Mouse (Mus musculus): ENCODE measurements at regions not wholly inside any gene's neighbourhood (a gene's known extent, or its start where the extent isn't known, plus 50 kb on each side); places are given as distances from the start of the nearest gene placed in this dataset.

GRCm38 (mm10) chr3:133623201-133623744, 78.3 kb upstream of the Tet2 start:
- no peaks in the 10 kb centered on the region for H3K9me3 ChIP-seq (ENCODE audit: control insufficient read depth, insufficient read depth, low read depth, low read length)
- TF ChIP-seq ZNF384 (IDR thresholded peaks at IDR 0.05; ENCODE audit: low read depth, low read length) (no peak), ZC3H11A (IDR thresholded peaks at IDR 0.05; ENCODE audit: borderline replicate concordance, low read depth, low read length) (no peak), CHD2 (IDR thresholded peaks at IDR 0.05; ENCODE audit: low read depth, low read length) (no peak), MAFK (IDR thresholded peaks at IDR 0.05; ENCODE audit: insufficient read depth, low read depth, low read length) (no peak), HCFC1 (IDR thresholded peaks at IDR 0.05; ENCODE audit: borderline replicate concordance, insufficient read depth, low read length) (no peak)
- no peak overlapping the region for H3K27ac ChIP-seq (ENCODE audit: insufficient read depth, low read depth, low read length, poor library complexity, severe bottlenecking)
- H3K4me3 ChIP-seq (ENCODE audit: insufficient read depth in 1 of 2, low read depth in 1 of 2, low read length in 2 of 2, poor library complexity in 1 of 2, severe bottlenecking in 1 of 2) = no peak overlapping the region
- no peak for DNase-seq (ENCODE audit: low read depth, low spot score)
- in situ Hi-C loops (cut with MboI; ENCODE audit: low sequenced_read_pairs in 2 of 2, unreplicated experiment in 2 of 2) = no loop called here
- H3K9ac ChIP-seq (ENCODE audit: insufficient read depth, low read depth, low read length, poor library complexity, severe bottlenecking) = no peak overlapping the region
- no peaks in the 10 kb centered on the region for H3K36me3 ChIP-seq (ENCODE audit: control insufficient read depth, insufficient read depth, low read length, poor library complexity, severe bottlenecking)
- no peaks in the 10 kb centered on the region for H3K4me1 ChIP-seq (ENCODE audit: control insufficient read depth in 2 of 2, insufficient read depth in 2 of 2, low read length in 2 of 2, poor library complexity in 1 of 2)

GRCm38 (mm10) chr3:133624079-133624875, 79.3 kb upstream of the Tet2 start:
- Histone ChIP-seq H3K27ac (ENCODE audit: insufficient read depth, low read depth, low read length, poor library complexity, severe bottlenecking) (no peak overlapping the region), H3K9ac (ENCODE audit: insufficient read depth, low read depth, low read length, poor library complexity, severe bottlenecking) (no peak overlapping the region), H3K9me3 (ENCODE audit: control insufficient read depth, insufficient read depth, low read depth, low read length) (no peaks in the 10 kb centered on the region), H3K4me3 (ENCODE audit: insufficient read depth in 1 of 2, low read depth in 1 of 2, low read length in 2 of 2, poor library complexity in 1 of 2, severe bottlenecking in 1 of 2) (no peak overlapping the region), H3K36me3 (ENCODE audit: control insufficient read depth, insufficient read depth, low read length, poor library complexity, severe bottlenecking) (no peaks in the 10 kb centered on the region), H3K4me1 (ENCODE audit: control insufficient read depth in 2 of 2, insufficient read depth in 2 of 2, low read length in 2 of 2, poor library complexity in 1 of 2) (no peaks in the 10 kb centered on the region)
- DNase-seq (ENCODE audit: low read depth, low spot score) = no peak
- in situ Hi-C loops (cut with MboI; ENCODE audit: low sequenced_read_pairs in 2 of 2, unreplicated experiment in 2 of 2) = no loop called here
- TF ChIP-seq CHD2 (IDR thresholded peaks at IDR 0.05; ENCODE audit: low read depth, low read length) = no peak
- no peak for TF ChIP-seq HCFC1 (IDR thresholded peaks at IDR 0.05; ENCODE audit: borderline replicate concordance, insufficient read depth, low read length)
- no peak for TF ChIP-seq ZNF384 (IDR thresholded peaks at IDR 0.05; ENCODE audit: low read depth, low read length)
- no peak for TF ChIP-seq ZC3H11A (IDR thresholded peaks at IDR 0.05; ENCODE audit: borderline replicate concordance, low read depth, low read length)
- TF ChIP-seq MAFK (IDR thresholded peaks at IDR 0.05; ENCODE audit: insufficient read depth, low read depth, low read length) = no peak

GRCm38 (mm10) chr3:133625046-133625445, 80.1 kb upstream of the Tet2 start:
- Histone ChIP-seq H3K36me3 (ENCODE audit: control insufficient read depth, insufficient read depth, low read length, poor library complexity, severe bottlenecking) (no peaks in the 10 kb centered on the region), H3K9ac (ENCODE audit: insufficient read depth, low read depth, low read length, poor library complexity, severe bottlenecking) (no peak overlapping the region), H3K4me3 (ENCODE audit: insufficient read depth in 1 of 2, low read depth in 1 of 2, low read length in 2 of 2, poor library complexity in 1 of 2, severe bottlenecking in 1 of 2) (no peak overlapping the region), H3K4me1 (ENCODE audit: control insufficient read depth in 2 of 2, insufficient read depth in 2 of 2, low read length in 2 of 2, poor library complexity in 1 of 2) (no peaks in the 10 kb centered on the region), H3K27ac (ENCODE audit: insufficient read depth, low read depth, low read length, poor library complexity, severe bottlenecking) (no peak overlapping the region), H3K9me3 (ENCODE audit: control insufficient read depth, insufficient read depth, low read depth, low read length) (no peaks in the 10 kb centered on the region)
- no peak for DNase-seq (ENCODE audit: low read depth, low spot score)
- no peak for TF ChIP-seq CHD2 (IDR thresholded peaks at IDR 0.05; ENCODE audit: low read depth, low read length)
- no peak for TF ChIP-seq MAFK (IDR thresholded peaks at IDR 0.05; ENCODE audit: insufficient read depth, low read depth, low read length)
- no peak for TF ChIP-seq ZC3H11A (IDR thresholded peaks at IDR 0.05; ENCODE audit: borderline replicate concordance, low read depth, low read length)
- no peak for TF ChIP-seq ZNF384 (IDR thresholded peaks at IDR 0.05; ENCODE audit: low read depth, low read length)
- TF ChIP-seq HCFC1 (IDR thresholded peaks at IDR 0.05; ENCODE audit: borderline replicate concordance, insufficient read depth, low read length) = no peak
- in situ Hi-C loops (cut with MboI; ENCODE audit: low sequenced_read_pairs in 2 of 2, unreplicated experiment in 2 of 2) = no loop called here

GRCm38 (mm10) chr3:133626442-133626841, 81.5 kb upstream of the Tet2 start:
- Histone ChIP-seq H3K36me3 (ENCODE audit: control insufficient read depth, insufficient read depth, low read length, poor library complexity, severe bottlenecking) (no peaks in the 10 kb centered on the region), H3K4me1 (ENCODE audit: control insufficient read depth in 2 of 2, insufficient read depth in 2 of 2, low read length in 2 of 2, poor library complexity in 1 of 2) (no peaks in the 10 kb centered on the region), H3K4me3 (ENCODE audit: insufficient read depth in 1 of 2, low read depth in 1 of 2, low read length in 2 of 2, poor library complexity in 1 of 2, severe bottlenecking in 1 of 2) (no peak overlapping the region), H3K9ac (ENCODE audit: insufficient read depth, low read depth, low read length, poor library complexity, severe bottlenecking) (no peak overlapping the region), H3K9me3 (ENCODE audit: control insufficient read depth, insufficient read depth, low read depth, low read length) (no peaks in the 10 kb centered on the region), H3K27ac (ENCODE audit: insufficient read depth, low read depth, low read length, poor library complexity, severe bottlenecking) (no peak overlapping the region)
- DNase-seq (ENCODE audit: low read depth, low spot score) = no peak
- in situ Hi-C loops (cut with MboI; ENCODE audit: low sequenced_read_pairs in 2 of 2, unreplicated experiment in 2 of 2) = no loop called here
- TF ChIP-seq ZNF384 (IDR thresholded peaks at IDR 0.05; ENCODE audit: low read depth, low read length) = no peak

Data from ES-E14 (cell line).